Mouse (Mus musculus) frontal cortex, postnatal 25 days (tissue): ENCODE results near the gene Ush1g.
A peak's percentile ranks its signal among the peaks of the same experiment; 100 is the strongest.

Source experiments
- DNase-seq, 2 experiments: peaks; one replicate each; pipeline ENCODE4 v3.0.0; 2022; ENCODE audit warnings: low spot score in 2 of 2

Ush1g gene

DNA sequence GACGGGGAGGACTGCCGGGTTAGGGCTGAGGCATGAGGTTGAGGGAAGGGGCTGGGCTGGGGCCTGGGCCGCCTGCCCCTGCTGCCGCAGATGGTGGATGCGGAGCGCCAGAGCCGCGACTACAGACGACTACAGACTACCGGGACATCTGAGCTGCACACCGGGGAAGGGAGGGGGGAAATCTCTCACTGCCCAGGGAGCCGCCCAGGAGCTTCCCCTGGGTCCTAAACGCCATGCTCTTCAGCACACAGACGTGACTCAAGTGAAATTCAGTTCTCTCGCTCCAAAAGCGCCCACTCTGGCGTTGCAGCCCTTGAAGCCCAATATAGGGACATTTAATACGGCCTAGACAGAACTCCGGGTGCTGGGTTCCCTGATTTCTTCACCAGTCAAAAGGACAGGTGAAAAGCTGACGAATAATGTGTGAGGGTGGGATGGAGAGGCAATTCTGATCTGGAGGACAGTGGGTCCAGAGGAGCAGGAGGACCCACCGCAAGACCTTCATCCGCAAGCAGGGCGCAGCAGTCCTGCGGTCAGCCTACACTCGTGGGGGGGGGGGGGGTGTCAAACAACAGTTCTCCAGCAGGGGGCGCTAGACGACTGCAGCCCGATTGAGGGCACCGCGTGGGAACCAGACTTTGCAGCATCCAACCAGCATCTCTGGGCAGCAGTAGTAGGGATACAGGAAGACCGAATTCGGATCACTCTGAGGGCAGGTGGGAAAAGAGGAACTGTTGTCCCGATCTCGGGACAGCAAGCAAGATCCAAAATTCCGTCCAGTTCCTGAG, at the start of gene Ush1g:
TSS of gene Ush1g (minus strand) at position 136 of the 788 bp plus-strand sequence.
- DNase-seq = no peak

DNA sequence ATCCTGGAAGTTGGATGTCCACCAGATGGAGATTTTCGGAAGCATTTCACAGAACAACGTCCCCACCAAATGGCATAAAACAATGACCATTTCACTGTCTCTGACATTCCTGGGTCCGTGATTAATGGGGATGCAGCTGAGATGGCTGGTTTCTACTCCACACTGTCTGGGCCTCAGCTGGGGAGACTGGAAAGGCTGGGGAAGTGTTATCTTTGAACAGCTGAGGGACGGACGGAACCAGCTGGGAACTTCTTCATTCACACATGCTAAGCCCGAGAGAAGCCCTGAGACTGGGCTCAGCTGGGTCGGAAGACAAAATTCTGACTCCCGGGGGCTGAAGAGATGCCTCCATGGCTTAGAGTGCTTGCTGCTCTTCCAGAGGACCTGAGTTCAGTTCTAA, 49.5 kb upstream of the Ush1g start:
- DNase-seq = no peak

DNA sequence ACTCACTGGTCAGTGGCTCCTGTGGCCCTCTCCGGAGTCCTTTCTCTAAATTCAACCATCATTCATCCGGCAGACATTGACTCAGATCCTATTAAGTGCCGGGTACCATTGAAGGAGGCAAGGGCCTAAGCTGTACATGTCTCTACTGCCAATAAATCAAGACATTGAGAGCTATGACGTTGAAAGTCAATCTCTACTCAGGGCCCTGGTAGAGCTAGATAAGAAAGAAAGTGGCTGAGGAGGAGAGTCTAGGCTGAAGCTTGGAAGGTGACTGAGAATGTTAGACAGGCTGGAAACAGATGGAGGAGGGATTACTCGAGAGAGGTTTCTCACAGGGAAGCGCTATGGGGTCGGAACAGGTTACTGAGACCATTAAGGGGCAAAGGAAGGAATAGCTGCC, 48.5 kb upstream of the Ush1g start:
- DNase-seq = no peak

DNA sequence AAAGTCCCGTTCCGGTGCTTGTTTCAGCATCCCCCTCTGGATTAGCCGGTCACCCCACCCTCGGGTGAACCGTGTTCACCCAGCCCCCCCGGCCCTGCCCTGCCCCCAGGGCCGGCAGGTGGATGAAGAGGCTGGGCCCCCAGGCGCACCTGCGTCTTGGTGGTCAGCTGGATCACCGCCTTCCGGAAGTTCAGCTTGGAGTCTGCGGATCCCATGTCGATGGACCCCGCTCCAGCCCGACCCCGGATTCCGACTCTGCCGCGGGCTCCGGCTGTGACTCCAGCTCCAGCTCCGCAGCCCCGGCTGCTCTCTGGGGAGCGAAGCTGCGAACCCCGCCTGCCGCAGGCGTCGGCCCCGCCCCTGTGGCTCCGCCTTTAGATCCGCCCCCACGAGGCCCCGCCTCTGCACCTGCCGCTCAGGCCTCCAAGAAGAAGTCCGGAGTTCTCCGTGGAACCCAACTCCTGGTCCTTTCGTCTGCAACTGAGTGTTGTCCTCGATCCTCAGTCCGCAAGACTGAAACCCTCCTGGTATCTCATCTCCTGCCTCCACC, 45.6 kb upstream of the Ush1g start, which contains the start of gene Hid1:
TSS of gene Hid1 (minus strand) at position 362 of the 550 bp plus-strand sequence.
- peak; percentile 65 to 76 for DNase-seq

DNA sequence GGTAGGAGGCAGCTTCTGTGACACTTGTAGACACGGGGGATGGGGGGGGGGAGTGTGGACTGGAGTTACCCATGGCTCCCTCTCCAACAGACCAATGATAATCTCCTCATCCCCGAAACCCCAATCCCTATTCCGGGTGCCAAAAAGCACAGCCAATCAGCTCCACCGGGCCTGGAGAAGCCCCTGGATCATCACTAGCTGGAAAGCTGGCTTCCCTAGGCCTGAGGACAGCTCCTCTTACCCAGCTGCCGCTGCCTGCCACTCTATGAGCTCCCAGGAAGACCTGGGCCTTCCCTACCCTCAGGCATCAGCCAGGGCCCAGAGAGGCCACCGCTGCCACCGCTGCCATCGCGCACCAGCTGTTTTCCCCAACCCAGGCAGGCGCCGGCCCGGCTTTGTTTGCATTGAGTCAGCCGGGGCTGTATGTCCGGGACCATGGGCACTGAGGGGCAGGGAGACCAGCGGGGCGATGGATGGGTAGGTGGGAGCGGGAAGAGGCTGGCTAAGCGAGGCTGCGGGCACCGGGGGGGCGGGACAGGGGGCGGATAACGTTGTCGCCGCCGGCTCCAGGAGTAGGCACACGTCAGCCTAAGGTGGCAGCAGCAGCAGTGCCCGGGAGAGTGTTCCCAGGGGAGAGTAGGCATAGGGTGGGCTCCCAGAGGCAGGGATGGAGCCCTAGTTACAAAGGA, 45.0 kb upstream of the Ush1g start:
- DNase-seq = peak in 1 of 2 experiments; percentile 41

DNA sequence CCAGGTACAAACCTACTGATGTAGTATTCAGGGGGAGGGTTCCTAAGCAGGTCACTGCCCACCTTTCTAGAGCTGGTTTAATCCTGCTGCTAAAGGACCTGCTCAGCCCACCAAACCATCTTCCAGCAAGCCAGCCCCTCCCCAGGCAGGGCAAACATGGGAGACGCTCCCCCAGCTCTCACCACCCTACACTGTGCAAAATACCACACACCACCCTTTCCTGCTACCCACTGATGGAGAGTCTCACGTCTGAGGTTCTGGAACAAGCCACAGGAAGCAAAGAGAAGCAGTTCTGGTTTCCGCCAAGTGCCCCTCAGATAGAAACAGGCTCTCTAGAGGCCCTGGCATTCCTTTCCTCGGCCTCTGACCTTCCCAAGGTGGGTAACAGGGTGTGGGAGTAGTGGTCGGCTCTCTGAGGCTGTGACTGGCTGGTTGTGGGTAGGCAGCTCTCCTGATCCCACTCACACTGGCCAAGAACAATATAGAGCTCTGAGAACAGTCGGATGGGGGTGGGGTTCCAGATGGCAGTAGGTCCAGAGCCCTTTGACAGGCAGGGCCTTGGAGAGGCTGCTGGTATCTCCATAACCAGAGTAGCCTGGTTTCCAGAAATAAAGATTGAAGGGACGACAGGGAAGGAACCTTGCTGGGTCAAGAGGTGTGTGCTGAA, 44.3 kb upstream of the Ush1g start:
- no peak for DNase-seq

DNA sequence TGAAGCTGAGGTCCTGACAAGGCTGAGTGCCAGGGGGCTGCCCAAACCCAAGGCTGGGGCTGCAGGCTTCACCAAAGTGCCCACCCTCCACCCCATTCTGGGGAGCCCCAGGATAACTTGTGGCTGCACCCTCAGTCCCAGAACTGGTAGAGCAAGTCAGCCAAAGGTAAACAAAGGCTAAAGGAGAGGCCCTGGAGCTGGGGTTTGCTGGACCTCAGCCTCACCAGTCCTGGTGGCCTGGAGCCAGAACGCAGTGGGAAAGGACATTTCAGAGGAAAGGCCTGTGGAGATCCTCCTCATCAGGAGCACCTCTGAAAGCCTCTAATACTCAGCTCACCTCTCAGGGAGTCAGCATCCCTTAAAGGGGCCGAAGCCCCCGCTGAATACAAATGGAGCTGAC, 42.3 kb upstream of the Ush1g start:
- DNase-seq = no peak

DNA sequence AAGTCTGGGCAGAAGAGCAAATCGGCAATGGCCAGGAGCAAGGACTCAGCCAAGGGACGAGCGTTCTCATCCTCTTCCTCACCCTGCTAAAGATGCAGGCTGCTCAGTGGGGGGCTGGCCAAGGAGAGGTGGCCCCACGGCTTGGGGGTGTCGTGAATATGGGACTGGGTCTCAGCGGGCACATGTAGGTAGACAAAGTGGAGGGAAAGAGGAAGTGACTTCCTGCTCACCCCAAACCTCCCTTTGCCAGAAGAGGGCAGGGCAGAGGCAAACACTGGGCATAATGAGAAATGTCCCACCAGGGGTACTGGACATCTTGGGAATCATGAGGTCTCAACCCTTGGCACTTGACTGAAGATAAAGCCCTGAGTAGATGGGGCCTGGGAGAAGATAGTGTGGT, 37.9 kb upstream of the Ush1g start:
- no peak for DNase-seq

DNA sequence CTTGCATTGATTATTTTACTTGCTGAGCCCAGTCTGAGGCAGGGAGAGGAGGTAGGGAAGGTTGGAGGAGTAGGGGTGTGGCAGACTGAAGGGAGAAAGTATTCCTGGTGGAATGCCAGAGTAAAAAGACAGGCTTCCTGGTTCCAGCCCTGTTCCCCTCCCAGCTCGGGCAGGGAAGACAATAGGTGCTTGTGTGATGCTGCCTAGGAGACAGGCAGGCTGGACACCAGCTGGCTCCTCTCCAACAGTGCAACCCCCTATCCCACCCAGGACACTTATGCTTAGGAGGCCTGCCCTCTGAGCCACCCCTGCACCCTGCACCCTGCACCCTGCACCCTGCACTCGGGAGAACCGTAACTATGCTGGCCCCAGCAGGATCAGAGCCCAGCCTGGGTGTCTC, 37.5 kb upstream of the Ush1g start:
- DNase-seq = no peak

DNA sequence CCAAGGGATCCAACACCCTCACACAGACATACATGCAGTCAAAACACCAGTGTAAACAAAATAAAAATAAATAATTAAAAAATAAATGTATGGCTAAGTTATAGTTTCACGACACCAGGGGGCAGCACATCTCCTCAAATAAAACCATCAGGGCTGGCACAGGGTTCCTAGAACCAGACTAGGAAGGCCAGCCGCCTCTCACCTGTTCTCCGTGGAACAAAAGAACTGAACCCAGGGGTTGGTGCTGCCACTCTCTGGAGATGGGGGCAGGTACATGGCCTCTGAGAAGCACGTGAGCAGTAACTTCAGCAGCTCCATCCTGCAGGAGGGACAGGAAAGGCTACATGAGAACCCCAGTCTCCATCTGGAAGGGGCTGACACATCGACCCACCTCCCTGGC, 36.6 kb upstream of the Ush1g start:
- DNase-seq = peak; percentile 53 to 66

DNA sequence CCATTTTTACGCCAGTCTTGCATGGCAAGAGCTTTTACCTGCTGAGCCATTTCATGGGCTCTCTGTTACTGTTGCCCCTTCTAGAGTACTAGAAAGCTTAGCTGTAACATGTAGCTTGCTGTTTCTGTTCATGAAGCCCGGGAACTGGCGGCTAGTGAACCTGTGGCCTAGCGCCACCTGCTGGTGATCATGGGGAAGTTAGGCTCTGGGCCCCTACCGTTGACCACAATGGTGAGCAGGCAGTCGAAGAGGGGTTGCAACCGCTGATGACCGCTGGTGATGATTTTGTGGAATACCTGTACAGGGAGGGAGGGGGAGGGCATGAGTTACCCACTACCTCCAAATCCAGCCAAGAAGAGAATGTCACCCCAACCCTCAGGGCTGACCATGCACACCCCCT, 32.3 kb upstream of the Ush1g start:
- DNase-seq = no peak

DNA sequence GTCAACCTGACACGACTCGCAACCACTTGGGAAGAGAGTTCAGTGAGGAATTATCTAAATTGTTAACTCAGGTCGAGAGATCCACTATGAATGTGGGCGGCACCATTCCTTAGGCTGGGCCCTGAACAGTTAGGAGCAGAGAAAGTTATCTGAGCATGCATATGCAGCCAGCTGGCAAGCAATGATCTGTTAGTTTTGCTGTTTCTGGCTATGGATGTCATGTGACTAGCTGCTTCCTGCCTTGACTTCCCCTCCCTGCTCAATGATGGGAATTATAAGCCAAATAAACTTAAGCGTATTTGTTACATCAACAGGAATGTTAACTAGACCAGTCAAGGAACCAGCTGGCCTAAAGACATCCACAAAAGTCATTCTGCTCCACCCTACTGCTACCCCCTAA, 31.5 kb upstream of the Ush1g start:
- DNase-seq = no peak

DNA sequence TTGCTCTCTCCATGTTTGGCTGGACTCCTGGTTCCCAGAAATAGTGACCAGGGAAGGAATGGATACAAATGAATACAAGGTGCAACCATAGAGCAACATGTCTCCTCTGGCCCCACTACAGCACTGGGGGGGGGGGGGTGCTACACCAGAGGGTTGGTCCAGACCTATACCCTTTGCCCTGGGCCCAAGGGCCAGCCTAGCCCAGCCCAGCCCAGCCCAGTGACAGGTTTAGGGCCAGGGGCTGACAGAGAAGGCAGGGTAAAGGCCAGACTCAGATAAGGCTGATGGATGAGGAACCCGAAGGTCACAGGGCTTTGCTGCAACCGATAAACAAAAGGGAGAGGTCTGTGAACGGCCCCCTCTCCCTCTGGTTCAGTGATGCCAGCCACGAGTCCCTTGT, 28.1 kb upstream of the Ush1g start:
- DNase-seq = no peak

DNA sequence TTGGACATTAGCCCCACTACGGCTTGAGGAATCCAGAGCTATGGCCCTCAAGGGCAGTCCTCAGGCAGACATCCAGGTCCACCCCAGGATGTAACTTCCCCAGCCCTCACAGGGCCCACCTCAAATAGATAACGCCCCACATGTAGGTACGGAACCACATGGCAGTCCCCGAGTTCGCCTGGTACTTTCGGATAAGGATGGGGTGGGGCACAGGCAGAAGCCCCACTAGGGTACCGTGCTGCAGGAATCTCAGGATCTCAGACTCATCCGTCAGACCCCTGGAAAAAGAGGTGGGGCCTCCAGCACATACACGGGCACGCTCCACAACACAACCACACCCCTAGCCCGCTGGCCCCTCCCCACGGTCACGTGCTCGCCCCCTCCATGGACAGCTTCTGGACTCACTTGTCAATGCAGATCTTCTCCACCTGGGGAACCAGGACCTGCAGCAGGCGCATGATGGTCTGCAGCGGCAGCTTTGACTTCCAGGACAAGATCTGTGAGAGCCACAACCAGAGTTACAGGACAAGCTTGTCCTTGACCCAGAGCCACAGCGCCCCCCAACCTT, 26.9 kb upstream of the Ush1g start:
- DNase-seq = no peak

DNA sequence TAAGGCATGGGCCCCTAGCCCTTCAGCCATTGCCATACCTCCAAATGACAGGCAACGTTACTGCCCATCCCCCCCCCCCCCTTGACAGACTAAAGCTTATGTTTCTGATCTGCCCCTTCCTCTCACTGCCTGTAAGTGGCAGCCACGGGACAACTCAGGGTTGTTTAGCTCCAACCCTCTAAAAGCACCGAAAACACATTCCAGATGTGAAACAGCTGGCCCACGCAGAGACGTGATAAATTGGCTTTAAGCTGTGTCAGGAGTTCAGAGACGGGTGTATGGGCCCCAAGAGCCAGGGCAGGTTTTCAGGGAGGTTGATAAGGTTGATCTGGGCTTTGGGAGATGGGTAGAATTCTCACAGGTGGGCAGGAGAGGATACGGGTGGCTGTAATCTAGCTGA, 23.7 kb upstream of the Ush1g start:
- no peak for DNase-seq

DNA sequence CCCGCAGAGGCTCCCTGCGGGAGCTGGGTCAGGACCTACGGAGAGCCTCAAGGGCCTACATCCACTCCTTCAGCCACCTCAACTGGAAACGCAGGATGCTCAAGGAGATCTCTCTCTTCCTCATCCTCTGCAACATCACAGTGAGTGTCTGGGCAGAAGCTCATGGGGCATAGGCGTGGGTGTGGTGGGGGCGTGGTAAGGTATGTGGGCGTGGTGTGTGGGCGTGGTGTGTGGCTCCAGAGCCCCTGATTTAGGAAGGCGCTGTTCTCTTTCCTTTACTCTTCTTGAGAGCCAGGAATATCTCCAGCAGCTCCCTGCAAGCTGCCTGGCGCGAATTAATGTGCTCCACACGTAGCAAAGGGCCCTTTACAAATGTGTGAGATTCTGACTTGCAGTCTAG, 23.1 kb upstream of the Ush1g start:
- DNase-seq = no peak

DNA sequence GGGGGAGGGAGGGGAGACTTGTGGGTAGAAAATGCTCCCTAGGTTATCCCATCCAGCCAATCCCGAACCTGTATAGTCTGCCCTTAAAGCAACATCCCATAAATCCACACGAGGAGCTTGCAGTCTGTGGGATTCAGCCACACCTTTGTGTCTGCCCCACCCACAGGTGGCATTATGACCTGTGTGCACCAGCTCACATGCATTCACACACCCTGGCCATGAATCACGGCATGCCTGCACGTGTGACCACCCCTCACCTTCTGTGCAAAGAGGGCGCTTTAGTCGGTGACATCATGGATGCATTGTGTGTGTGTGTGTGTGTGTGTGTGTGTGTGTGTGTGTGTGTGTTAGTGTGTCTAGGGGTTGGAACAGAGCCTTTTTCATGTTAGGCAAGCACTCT, 20.0 kb upstream of the Ush1g start:
- DNase-seq = no peak

DNA sequence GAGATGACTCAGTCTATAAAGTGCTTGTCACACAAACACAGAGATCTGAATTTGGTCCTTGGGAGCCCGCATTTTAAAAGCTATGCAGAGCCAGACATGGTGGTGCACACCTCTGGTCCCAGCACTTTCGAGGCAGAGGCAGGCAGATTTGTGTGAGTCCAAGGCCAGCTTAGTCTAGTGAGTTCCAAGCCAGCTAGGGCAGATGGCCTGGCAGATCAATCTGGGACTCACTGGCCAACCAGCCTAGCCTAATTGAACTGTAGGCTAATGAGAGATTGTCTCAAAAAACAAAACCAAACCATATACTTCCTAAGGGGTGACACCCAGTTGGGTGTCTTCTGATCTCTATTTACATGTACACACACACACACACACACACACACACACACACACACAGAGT, 19.4 kb upstream of the Ush1g start:
- no peak for DNase-seq

DNA sequence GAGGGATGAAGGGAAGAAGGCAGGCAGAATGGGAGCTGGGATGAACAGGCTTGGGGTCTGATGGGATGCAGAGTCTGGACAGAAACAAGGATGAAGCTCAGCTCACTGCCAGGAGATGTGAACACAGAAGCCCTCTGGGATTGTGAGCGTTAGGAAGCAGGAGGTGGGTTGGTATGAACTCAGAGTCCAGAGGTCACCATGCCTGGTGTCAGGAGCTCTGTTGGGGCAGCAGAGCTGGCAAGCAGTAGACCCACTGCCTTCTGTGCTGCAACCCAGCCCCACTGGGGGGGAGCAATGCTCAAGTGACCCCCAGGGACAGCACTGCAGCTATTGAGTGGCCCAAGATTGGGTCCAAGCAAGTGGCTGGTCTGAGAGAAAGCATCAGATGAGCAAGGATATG, 16.0 kb upstream of the Ush1g start:
- no peak for DNase-seq

DNA sequence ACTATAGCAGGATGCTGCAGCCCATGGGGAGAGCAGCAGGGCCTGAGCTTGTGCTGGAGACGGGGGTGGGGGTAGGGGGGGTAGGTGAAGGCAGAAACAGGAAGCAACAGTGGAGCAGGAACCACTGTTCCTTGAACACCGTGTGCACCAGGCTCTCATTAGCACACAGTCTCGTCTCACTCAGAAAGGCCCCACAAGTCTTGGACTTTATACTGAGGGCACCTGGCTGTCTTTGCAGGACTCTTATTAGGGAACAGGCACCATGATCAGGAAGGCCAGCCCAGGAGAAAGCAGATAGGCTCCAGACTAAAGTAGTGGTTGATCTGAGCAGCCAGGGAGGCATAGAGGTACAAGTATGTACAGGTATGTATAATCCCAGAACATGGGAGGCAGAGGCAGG, 15.5 kb upstream of the Ush1g start:
- no peak for DNase-seq

DNA sequence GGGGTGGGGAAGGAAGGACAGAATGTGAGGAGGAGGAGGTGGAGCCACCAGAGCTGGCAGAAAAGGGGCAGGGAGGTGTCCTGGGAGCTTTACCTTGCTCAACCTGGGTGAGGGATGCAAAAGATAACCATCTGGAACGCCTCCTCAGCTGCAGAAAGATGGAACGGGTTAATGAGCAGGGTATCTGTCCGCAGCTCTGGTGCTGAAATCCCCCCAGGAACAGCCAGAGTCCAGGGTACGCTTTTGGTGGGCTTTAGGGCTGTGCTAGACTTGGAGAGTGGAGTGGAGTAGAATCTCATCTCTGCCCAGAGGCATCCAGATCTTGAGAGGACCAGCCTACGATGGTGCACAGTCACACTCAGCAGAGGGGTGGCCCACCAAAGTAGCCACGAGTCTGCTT, 14.3 kb upstream of the Ush1g start:
- no peak for DNase-seq

DNA sequence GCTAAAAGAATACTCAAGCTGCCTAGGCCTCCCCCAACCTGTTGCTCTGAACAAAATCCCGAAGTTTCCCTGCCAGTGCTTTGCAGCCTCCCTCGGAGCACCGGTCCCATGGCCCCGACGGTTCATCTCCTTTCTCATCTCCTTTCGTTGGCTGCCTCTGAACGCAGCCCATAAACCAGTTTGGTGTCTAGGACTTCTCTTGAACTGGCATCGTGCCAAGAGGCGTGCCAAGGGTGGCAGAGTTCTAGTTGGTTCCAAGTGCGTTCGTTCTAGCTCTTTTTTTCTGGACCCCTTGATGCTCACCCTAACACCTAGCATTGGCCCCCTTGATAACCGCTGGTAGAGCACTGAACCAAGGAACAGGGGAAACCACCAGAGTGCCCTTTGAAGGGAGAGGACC, 13.4 kb upstream of the Ush1g start:
- DNase-seq = no peak
